Mouse (Mus musculus) liver, embryonic 11.5 days (tissue): ENCODE results near the gene Dpf2. TPM values are rescaled to one million over a fixed set of nuclear protein-coding genes. Genes with fewer than 3 reads are reported as not detected.

Experiments
- ATAC-seq: fragments of 200-750 bp; cut with Nextera tagmentation; replicated peaks from 2 replicates; pipeline ENCODE4 v1.8.0; 2017; ENCODE audit warnings: moderate number of reproducible peaks, mild to moderate bottlenecking, moderate TSS enrichment, moderate library complexity; ENCODE audit not compliant: low FRiP score
- DNase-seq: peaks from one replicate; pipeline ENCODE4 v3.0.0-alpha.2; 2017; ENCODE audit warnings: low spot score
- H3K27ac ChIP-seq: fragments of 300-500 bp; sonication (generic); 2 replicates; pipeline ENCODE4 v1.5.1; 2014; ENCODE audit warnings: mild to moderate bottlenecking, low read depth, low read length, control low read depth
- H3K27me3 ChIP-seq: fragments of 300-500 bp; sonication (generic); replicated peaks from 2 replicates; pipeline ENCODE4 v1.6.1; 2014; ENCODE audit warnings: low read length, mixed read lengths; ENCODE audit not compliant: control insufficient read depth, insufficient read depth
- H3K36me3 ChIP-seq: fragments of 300-500 bp; sonication (generic); 2 replicates; pipeline ENCODE4 v1.6.1; 2014; ENCODE audit warnings: mild to moderate bottlenecking, low read length, moderate library complexity, mixed read lengths; ENCODE audit not compliant: control insufficient read depth, insufficient read depth
- H3K4me1 ChIP-seq: fragments of 300-500 bp; sonication (generic); replicated peaks from 2 replicates; pipeline ENCODE4 v1.6.1; 2014; ENCODE audit warnings: low read length, mixed read lengths; ENCODE audit not compliant: control insufficient read depth, insufficient read depth
- H3K4me2 ChIP-seq: fragments of 300-500 bp; sonication (generic); 2 replicates; pipeline ENCODE4 v1.6.1; 2014; ENCODE audit warnings: mild to moderate bottlenecking, control low read depth, moderate library complexity
- H3K4me3 ChIP-seq: fragments of 300-500 bp; sonication (generic); 2 replicates; pipeline ENCODE4 v1.5.1; 2014; ENCODE audit warnings: low read depth, low read length, control low read depth
- H3K9ac ChIP-seq: fragments of 300-500 bp; sonication (generic); 2 replicates; pipeline ENCODE4 v1.6.1; 2014; ENCODE audit warnings: low read depth, low read length, control low read depth
- H3K9me3 ChIP-seq: fragments of 300-500 bp; sonication (generic); 2 replicates; pipeline ENCODE4 v1.6.1; 2016; ENCODE audit warnings: low read length, inconsistent platforms, mixed read lengths; ENCODE audit not compliant: control insufficient read depth
- whole genome bisulfite sequencing: fragments of 180-500 bp; shearing (Covaris S2); extraction: QIAGEN DNeasy Blood & Tissue Kit; methylation state at CpG from one replicate; pipeline ENCODE4 v1.1.7; 2014; 5-methylcytosine and 5-hydroxymethylcytosine counted together
- polyA plus RNA-seq: library from polyadenylated mRNA; unstranded; fragments of >200 nt; fragmentation: Nextera tagmentation; extraction: Ambion mirVana; gene quantifications from 2 replicates; pipeline ENCODE4 v1.2.1, GENCODE M21; 2014

The Dpf2 gene
- polyA plus RNA-seq, 1 experiment from 2014 or later = 119 TPM

DNA sequence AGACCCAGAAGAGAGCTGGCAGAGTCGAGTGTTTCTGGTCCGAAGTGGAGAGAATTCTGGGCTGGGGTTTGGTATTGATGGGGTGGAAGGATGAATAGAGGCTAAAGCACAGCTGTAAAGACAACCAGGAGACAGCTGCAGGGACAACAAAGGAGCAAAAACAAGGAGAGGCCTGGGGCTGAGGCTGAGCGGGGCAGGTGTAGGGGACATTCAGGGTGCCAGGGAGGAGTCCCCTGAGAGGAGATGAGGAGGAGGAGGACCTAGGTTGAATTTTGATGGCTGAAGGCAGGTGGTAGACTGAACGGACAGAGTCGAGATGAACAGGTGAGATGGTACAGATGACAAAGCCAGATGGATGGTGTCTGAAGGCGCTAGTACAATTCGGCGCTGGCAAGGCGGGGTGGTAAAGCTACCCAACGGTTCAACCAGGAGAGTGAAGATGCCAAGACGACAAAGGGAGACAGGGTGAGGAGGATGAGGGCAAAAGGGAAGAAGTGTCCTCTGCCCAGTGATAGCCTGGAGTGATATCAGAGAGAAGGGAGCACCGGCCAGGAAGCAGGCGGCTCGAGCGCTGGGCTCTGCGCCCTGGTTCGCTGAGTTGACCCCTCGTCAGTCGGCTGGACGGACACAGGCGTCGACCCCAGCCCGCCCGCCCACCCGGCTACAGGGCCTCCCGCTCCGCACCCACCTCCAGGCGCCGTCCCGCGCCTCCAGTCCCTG is 19.4 kb downstream of the Dpf2 start:
- no peaks in the 10 kb centered on the region for H3K27me3 ChIP-seq
- peaks cover 21% of the 10 kb centered on the region for H3K36me3 ChIP-seq
- H3K4me3 ChIP-seq = peak overlapping the region; percentile 66
- H3K4me2 ChIP-seq = peak overlapping the region; percentile 92
- peak overlapping the region; percentile 63; the same call in 1 of the 2 replicates for H3K27ac ChIP-seq
- DNase-seq (no peak), ATAC-seq (peak; percentile 56)
- 11% methylated on average over 31 of the region's 31 CpGs for WGBS
- peak overlapping the region; percentile 79 for H3K9ac ChIP-seq
- peaks cover 8% of the 10 kb centered on the region for H3K4me1 ChIP-seq
- H3K9me3 ChIP-seq = no peaks in the 10 kb centered on the region

DNA sequence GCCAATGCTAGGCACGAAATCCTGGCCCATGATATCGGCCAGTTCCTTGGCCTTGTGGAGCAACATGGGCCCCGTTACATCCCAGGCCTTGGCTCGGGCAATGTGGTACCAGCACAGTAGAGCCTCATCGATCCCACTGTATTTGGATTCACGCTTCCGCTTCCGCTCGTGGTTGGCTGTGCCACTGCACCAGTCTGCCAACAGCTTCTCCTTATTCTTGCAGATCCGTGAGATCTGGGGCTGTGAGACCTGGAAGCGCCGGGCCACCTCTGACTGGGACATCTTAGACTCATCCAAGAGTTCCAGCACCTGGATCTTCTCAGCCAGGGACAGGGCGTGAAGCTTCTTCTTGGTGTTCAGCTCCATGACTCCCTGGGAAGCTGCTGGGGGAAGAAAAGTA is 20.1 kb downstream of the Dpf2 start:
- ATAC-seq (no peak), DNase-seq (no peak)
- peaks cover 17% of the 10 kb centered on the region for H3K36me3 ChIP-seq
- no peak overlapping the region for H3K27ac ChIP-seq
- H3K4me2 ChIP-seq = peak overlapping the region; percentile 92
- H3K9me3 ChIP-seq = no peaks in the 10 kb centered on the region
- peak overlapping the region; percentile 66; the same call in 1 of the 2 replicates for H3K4me3 ChIP-seq
- no peak overlapping the region for H3K9ac ChIP-seq
- H3K4me1 ChIP-seq = peaks cover 8% of the 10 kb centered on the region
- 89% methylated on average over 13 of the region's 13 CpGs for WGBS
- H3K27me3 ChIP-seq = no peaks in the 10 kb centered on the region

DNA sequence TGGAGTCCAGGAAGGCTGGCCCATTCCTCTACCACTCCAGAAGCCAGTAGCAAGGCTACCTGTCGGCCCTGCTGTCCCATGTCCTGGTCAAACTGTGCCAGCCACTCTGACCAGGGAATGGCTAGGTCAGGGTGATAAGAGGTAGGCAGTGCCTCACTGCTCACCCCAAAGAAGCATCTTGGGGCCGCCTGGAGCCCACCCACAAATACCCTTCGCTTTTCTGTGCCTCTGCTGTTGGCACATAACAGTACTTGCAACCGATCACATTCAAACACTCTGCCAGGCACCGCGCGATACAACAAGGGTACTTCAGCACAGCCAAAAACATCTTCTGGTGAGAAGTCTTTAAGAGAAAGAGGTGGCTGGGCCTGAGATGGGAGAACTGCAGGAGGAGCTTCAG is 20.5 kb downstream of the Dpf2 start:
- Histone ChIP-seq H3K4me3 (no peak overlapping the region), H3K27ac (no peak overlapping the region), H3K9me3 (no peaks in the 10 kb centered on the region), H3K4me1 (peaks cover 9% of the 10 kb centered on the region), H3K27me3 (no peaks in the 10 kb centered on the region), H3K4me2 (no peak overlapping the region; the same call in 1 of the 2 replicates), H3K9ac (no peak overlapping the region), H3K36me3 (peaks cover 16% of the 10 kb centered on the region)
- DNase-seq (no peak), ATAC-seq (no peak)
- WGBS = 93% methylated on average over 7 of the region's 7 CpGs

DNA sequence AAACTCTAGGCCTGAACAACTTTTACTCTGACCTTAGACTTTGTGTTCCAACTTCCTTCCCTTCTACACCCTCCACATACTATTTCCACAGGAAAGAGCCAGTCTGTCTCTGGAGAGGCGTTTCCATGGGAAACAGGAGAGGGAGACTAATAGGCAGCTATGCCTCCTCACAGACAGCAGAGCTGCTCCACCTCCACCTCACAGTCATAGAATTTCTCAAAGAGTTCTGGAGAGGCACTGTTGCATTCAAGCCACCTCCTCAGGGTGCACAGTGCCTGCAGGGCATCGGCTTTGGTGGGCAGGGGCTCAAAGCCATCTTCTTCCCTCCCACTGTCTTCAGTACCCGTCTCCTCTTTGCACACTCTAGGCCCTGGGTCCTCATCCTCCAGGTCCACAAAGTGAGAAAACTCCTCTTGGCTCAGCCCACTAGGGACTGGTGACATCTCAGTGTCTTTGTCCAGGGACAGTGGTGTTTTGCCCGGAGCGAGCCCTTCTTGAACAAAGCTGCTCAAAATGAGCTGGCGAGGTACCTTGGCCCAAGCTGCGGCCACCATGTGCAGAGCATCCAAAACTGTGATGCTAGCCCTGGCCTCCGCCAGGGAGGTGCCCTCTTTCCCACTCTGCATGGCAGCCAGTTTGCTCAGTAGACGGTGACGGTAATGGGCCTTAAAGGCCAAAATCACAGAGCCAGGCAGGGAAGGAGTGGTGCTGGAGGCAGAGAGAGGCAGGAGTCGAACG is 21.1 kb downstream of the Dpf2 start:
- 92% methylated on average over 12 of the region's 12 CpGs for WGBS
- H3K9me3 ChIP-seq = no peaks in the 10 kb centered on the region
- no peak overlapping the region for H3K4me3 ChIP-seq
- peaks cover 12% of the 10 kb centered on the region for H3K36me3 ChIP-seq
- H3K27me3 ChIP-seq = no peaks in the 10 kb centered on the region
- ATAC-seq (no peak), DNase-seq (no peak)
- H3K4me2 ChIP-seq = no peak overlapping the region
- H3K4me1 ChIP-seq = peaks cover 12% of the 10 kb centered on the region
- H3K9ac ChIP-seq = no peak overlapping the region
- H3K27ac ChIP-seq = no peak overlapping the region

DNA sequence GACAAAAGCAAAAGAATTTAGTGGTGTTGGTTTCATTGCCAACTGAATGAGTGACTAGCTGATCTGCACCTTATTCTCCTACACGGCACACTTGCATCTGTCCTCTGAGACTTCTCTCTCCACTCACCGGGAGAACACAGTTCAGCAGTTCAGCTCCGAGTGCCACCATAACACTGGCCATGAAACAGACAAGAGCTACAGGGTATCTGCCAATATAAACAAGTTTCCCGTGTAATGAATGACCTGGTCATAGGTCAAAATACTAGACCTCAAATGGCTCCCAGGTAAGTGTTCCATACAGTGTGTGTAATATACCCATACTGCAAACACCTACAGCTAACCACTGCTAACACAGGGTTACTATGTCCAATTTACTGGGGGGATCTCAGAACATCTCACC is 23.6 kb downstream of the Dpf2 start:
- H3K4me2 ChIP-seq = no peak overlapping the region
- no peak overlapping the region; the same call in 1 of the 2 replicates for H3K27ac ChIP-seq
- no peak for DNase-seq
- ATAC-seq = no peak
- 0 out of 2 replicates have a peak, but pooled peaks cover 3% of the 10 kb centered on the region for H3K36me3 ChIP-seq
- H3K27me3 ChIP-seq = no peaks in the 10 kb centered on the region
- WGBS = 55% methylated on average over 4 of the region's 4 CpGs
- H3K9me3 ChIP-seq = no peaks in the 10 kb centered on the region
- H3K4me1 ChIP-seq = peaks cover 19% of the 10 kb centered on the region
- H3K4me3 ChIP-seq = no peak overlapping the region
- no peak overlapping the region for H3K9ac ChIP-seq

DNA sequence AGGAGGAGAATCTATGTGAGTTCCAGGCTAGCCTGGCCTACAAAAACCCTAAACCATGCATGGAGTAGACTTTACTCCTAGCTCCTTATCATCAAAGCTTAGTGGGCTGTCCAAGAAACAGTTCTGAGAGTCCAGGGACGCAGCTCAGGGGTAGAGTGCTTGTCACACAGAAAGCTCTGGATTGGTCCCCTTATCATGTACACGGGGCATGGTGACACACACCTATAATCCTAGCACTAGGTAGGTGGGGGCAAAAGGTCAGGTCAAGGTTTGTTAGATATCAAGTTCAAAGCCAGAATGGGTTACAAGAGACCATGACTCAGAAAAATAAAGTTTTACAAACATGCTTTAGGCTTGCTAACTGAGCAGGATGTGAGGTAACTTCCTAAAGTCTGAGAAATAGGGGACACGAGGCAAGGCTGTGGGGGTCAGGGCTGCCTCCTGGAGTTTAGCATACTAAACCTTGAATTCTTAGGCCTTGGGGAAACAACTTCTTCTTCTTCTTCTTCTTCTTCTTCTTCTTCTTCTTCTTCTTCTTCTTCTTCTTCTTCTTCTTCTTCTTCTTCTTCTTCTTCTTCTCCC is 25.5 kb downstream of the Dpf2 start:
- no peak overlapping the region for H3K9ac ChIP-seq
- H3K4me3 ChIP-seq = no peak overlapping the region
- 59% methylated on average over 3 of the region's 3 CpGs for whole genome bisulfite sequencing
- no peak for ATAC-seq
- no peaks in the 10 kb centered on the region for H3K27me3 ChIP-seq
- no peak for DNase-seq
- H3K4me2 ChIP-seq = no peak overlapping the region
- no peak overlapping the region for H3K27ac ChIP-seq
- H3K4me1 ChIP-seq = peaks cover 22% of the 10 kb centered on the region
- H3K36me3 ChIP-seq = no peaks in the 10 kb centered on the region
- H3K9me3 ChIP-seq = no peaks in the 10 kb centered on the region

DNA sequence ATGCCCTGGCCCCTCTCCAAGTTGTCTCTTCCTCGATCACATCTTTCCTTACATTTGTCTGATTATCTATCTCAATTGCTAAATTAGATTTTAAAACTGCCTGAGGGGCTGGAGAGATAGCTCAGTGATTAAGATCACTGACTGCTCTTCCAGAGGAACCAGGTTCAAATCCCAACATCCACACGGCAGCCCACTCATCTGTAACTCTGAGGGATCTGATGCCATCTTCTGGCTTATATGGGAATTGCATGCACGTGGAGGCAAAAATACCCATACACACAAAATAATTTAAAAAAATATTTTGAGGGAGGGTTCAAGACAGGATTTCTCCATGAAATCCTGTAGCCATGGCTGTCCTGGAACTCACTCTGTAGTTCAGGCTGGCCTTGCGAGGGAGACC is 27.0 kb downstream of the Dpf2 start:
- H3K4me3 ChIP-seq = no peak overlapping the region
- ATAC-seq = no peak
- WGBS = 65% methylated on average over 4 of the region's 4 CpGs
- H3K27me3 ChIP-seq = no peaks in the 10 kb centered on the region
- no peak overlapping the region for H3K4me2 ChIP-seq
- no peak overlapping the region for H3K27ac ChIP-seq
- H3K36me3 ChIP-seq = no peaks in the 10 kb centered on the region
- no peak overlapping the region for H3K9ac ChIP-seq
- DNase-seq = no peak
- peaks cover 22% of the 10 kb centered on the region for H3K4me1 ChIP-seq
- H3K9me3 ChIP-seq = no peaks in the 10 kb centered on the region

DNA sequence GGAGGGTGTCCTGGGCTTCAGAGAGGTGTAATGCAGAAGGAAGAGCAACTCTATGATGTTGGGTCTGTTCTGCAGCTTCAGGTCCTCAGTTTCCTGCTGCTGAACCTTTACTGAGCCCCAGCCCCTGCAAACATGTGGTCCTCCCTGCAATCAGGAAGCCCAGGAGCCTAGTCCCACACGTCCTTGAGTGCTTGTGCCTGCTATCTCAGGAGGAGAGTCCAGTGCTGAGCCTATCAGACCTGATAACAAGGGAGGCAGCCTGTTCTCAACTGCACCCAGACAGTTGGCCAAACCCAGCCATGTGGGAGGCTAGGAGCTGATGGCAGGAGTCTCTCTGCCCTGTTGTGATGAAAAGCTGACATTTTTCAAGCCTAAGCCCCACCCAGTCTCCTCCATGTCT is 28.9 kb downstream of the Dpf2 start:
- Histone ChIP-seq H3K9ac (peak overlapping the region; percentile 30), H3K4me2 (peak overlapping the region; percentile 33), H3K4me3 (no peak overlapping the region), H3K9me3 (no peaks in the 10 kb centered on the region), H3K4me1 (peaks cover 26% of the 10 kb centered on the region), H3K27ac (peak overlapping the region; percentile 79), H3K36me3 (no peaks in the 10 kb centered on the region), H3K27me3 (no peaks in the 10 kb centered on the region)
- WGBS = 16% methylated on average over 1 of the region's 1 CpGs
- ATAC-seq = peak; percentile 97
- no peak for DNase-seq
